Mouse (Mus musculus) forebrain, embryonic 10.5 days (tissue): ENCODE data around the gene Nacc2. TPM values are rescaled to one million over a fixed set of nuclear protein-coding genes. Genes with fewer than 3 reads are reported as not detected.
A peak's percentile ranks its signal among the peaks of the same experiment; 100 is the strongest.

Source experiments
- DNase-seq: peaks from one replicate; pipeline ENCODE4 v3.0.0-alpha.2; 2017; ENCODE audit warnings: low spot score; ENCODE audit errors: extremely low spot score
- H3K27ac ChIP-seq: fragments of 300-500 bp; sonication (generic); 2 replicates; pipeline ENCODE4 v1.5.1; 2016; ENCODE audit warnings: mild to moderate bottlenecking
- H3K27me3 ChIP-seq: fragments of 300-500 bp; sonication (generic); 2 replicates; pipeline ENCODE4 v1.6.1; 2016; ENCODE audit warnings: mild to moderate bottlenecking; ENCODE audit not compliant: poor library complexity, severe bottlenecking
- H3K36me3 ChIP-seq: fragments of 300-500 bp; sonication (generic); replicated peaks from 2 replicates; pipeline ENCODE4 v1.6.1; 2016; ENCODE audit warnings: mild to moderate bottlenecking, moderate library complexity
- H3K4me1 ChIP-seq: fragments of 300-500 bp; sonication (generic); 2 replicates; pipeline ENCODE4 v1.6.1; 2016
- H3K4me3 ChIP-seq: fragments of 300-500 bp; sonication (generic); 2 replicates; pipeline ENCODE4 v1.5.1; 2016; ENCODE audit warnings: mild to moderate bottlenecking, moderate library complexity
- H3K9me3 ChIP-seq: fragments of 300-500 bp; sonication (generic); 2 replicates; pipeline ENCODE4 v1.6.1; 2016; ENCODE audit warnings: mild to moderate bottlenecking, moderate library complexity
- WGBS: fragments of 180-500 bp; shearing (Covaris S2); methylation state at CpG from one replicate; pipeline ENCODE4 v1.1.7; 2016; 5-methylcytosine and 5-hydroxymethylcytosine counted together
- polyA plus RNA-seq: library from polyadenylated mRNA; unstranded; fragments of >200 nt; fragmentation: Nextera tagmentation; extraction: Ambion mirVana; gene quantifications from 2 replicates; pipeline ENCODE4 v1.2.1, GENCODE M21; 2016

Gene Nacc2
- polyA plus RNA-seq, 1 experiment from 2014 or later = 5.8 TPM

DNA sequence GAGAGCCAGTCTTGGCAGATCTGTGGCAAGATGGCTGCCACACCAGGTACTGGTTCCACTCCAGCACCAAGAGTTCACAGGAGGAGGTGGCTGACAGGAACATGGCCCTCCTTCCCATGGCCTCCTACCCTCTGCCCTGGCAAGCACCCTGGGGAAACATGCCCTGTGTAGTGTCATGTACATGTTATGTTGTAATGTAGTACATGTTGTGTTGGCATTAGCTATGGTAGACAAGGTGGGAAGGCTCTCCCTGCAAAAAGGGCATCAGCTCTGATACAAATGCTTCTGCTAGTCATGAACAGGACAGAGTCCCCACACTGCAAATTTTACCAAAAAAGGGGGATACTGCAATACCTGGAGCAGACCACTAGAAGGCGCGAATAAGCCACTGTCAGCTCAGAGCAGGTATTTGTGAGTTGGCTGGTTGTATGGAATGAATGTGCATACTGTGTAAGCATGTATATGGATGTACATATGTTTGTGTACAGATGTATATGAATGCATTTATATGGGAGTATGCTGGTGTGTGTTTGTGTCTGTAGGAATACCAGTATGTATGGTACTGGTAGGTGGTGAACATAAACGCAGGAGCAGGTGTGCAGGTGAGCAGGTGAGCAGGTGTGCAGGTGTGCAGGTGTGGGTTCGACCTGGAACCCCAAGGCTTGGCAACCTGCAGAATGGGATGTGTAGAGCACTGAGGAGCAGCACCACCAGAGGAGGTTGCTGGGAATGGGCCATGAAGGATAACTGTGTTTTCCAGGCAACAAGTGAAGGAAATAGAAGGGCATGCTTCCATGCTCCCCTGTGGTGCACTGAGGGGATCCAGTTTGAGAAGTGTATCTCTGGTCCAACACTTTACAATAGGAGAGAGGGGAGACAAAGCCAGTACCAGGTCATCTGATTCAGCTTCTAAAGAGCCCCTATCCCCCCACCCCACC lies 98.6 kb downstream of the Nacc2 start:
- peaks cover 20% of the 10 kb centered on the region for H3K4me1 ChIP-seq
- no peak overlapping the region for H3K4me3 ChIP-seq
- no peaks in the 10 kb centered on the region for H3K9me3 ChIP-seq
- no peak overlapping the region for H3K27ac ChIP-seq
- 32% methylated on average over 4 of the region's 4 CpGs for WGBS
- H3K27me3 ChIP-seq = no peaks in the 10 kb centered on the region
- no peaks in the 10 kb centered on the region for H3K36me3 ChIP-seq
- peak; percentile 34 for DNase-seq

DNA sequence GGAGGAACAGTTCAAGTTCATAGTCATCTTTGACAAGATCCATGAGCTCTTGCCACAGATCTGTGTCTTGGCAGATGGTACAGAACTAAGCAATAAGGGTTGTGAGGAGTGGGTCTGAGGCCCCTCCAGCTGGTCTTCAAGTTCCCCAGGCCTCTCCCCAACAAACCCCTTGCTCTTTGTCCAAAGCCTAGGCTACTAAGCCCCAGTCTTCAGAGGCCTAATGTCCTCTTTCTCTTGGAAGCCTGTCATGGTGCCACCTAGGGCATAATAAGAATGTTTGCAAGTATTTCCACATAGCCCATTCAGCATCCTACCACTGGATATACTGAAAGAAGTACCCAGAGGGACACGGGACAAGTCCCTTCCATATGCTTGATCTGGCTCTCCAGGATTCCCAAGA lies 100.4 kb downstream of the Nacc2 start:
- no peaks in the 10 kb centered on the region for H3K27me3 ChIP-seq
- no peak overlapping the region for H3K4me3 ChIP-seq
- peaks cover 20% of the 10 kb centered on the region for H3K4me1 ChIP-seq
- WGBS = 83% methylated on average over 1 of the region's 1 CpGs
- no peak overlapping the region for H3K27ac ChIP-seq
- no peak for DNase-seq
- no peaks in the 10 kb centered on the region for H3K36me3 ChIP-seq
- H3K9me3 ChIP-seq = no peaks in the 10 kb centered on the region

DNA sequence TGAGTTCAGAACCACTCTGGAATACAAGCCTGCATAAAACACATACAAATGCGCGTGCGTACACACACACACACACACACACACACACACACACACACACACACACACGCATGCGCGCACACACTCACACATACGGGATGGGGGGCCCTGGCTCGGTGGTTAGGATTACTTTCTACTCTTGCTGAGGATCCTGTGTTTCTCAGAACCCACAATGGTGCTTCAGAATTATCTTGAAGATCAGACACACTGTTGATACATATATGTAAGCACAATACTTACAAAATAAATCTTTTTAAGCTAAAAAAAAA lies 100.8 kb downstream of the Nacc2 start:
- H3K4me1 ChIP-seq = peaks cover 20% of the 10 kb centered on the region
- no peaks in the 10 kb centered on the region for H3K9me3 ChIP-seq
- 83% methylated on average over 8 of the region's 8 CpGs for WGBS
- H3K27me3 ChIP-seq = no peaks in the 10 kb centered on the region
- no peak for DNase-seq
- H3K4me3 ChIP-seq = peak overlapping the region; percentile 85
- H3K36me3 ChIP-seq = no peaks in the 10 kb centered on the region
- H3K27ac ChIP-seq = peak overlapping the region; percentile 86

GRCm38 (mm10) chr2:26021561-26022257 lies 101.3 kb downstream of the Nacc2 start, which contains the start of gene Ubac1:
Gene Ubac1 (minus strand): TSS chr2:26021747.
- no peaks in the 10 kb centered on the region for H3K9me3 ChIP-seq
- WGBS = 7% methylated on average over 50 of the region's 50 CpGs
- H3K27ac ChIP-seq = peak within 1 kb of the TSS; percentile 86
- no peaks in the 10 kb centered on the region for H3K27me3 ChIP-seq
- no peaks in the 10 kb centered on the region for H3K36me3 ChIP-seq
- H3K4me3 ChIP-seq = peak within 1 kb of the TSS; percentile 85
- DNase-seq = peak; percentile 92
- peaks cover 20% of the 10 kb centered on the region for H3K4me1 ChIP-seq

DNA sequence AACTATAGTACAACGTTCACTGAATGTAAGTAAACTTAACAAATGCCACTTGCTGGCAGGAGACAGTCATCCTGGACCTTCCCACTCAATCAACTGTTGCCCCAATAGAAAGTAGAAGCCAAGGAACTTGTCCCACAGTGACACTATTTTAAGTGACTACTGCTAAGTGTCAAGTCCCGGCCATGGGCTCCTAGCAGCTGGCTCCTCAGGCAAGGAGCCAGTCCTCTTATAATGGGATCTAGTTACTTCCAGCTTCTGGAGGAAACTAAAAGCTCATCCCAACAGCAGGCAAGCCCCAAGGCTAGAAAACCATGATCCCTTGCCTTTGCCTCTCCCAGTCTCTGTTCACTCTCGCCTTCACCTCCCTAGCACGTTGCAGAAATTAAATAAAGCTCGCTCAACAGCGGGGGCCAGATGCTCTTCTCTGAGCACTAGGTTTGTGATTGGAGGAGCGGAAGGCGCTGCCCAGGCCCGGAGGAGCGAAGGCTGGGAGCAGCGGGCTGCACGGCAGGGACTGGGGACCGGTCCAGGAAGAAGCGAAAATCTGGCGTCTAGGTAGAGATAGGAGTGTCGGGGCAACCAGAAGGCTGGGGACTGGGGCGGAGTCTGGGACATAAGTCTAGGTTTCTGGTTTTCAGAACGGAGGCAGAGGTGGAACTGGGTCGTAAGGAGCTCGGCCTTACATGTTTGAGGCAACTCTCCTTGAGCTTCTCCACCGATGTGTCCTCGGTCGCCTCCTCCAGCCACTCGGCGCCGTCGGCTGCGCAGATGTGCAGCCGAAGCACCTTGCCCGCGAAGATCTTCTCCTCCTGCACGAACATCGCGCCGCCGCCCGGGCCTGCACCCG lies 102.1 kb downstream of the Nacc2 start:
- Histone ChIP-seq H3K4me3 (peak overlapping the region; percentile 85), H3K9me3 (no peaks in the 10 kb centered on the region), H3K4me1 (peaks cover 20% of the 10 kb centered on the region), H3K36me3 (peaks cover under 1% of the 10 kb centered on the region; the same call in 1 of the 2 replicates), H3K27me3 (no peaks in the 10 kb centered on the region), H3K27ac (peak overlapping the region; percentile 86)
- 3% methylated on average over 38 of the region's 38 CpGs for WGBS
- DNase-seq = peak; percentile 38

- H3K4me1 ChIP-seq = peaks cover 20% of the 10 kb centered on the region
- H3K27me3 ChIP-seq = no peaks in the 10 kb centered on the region
- peak overlapping the region; percentile 85 for H3K4me3 ChIP-seq
- H3K9me3 ChIP-seq = no peaks in the 10 kb centered on the region
- WGBS = 88% methylated on average over 3 of the region's 3 CpGs
- no peak overlapping the region for H3K27ac ChIP-seq
- H3K36me3 ChIP-seq = peaks cover 10% of the 10 kb centered on the region
- no peak for DNase-seq
Observed at GRCm38 (mm10) chr2:26019923-26020322, 103.1 kb downstream of the Nacc2 start.

DNA sequence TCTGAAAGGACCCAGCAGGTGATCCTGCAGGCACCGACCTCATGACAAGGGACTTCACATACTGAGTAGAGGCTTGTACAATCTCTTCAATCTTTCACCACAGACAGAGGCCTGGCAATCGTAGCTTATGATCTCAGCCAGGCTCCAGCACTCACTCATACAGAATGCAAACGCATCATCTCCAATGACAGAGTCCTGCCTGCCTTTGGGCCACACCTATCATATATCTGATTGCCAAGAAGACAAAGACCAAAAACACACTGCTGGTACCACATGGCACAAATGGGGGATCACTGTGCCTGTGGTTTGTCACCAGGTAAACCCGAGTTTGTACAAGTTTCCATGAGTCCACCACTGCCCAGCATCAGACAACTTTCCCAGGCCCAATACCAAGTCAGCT lies 105.7 kb downstream of the Nacc2 start:
- Histone ChIP-seq H3K4me1 (peaks cover 20% of the 10 kb centered on the region), H3K27me3 (no peaks in the 10 kb centered on the region), H3K9me3 (no peaks in the 10 kb centered on the region), H3K36me3 (peaks cover 36% of the 10 kb centered on the region), H3K4me3 (no peak overlapping the region), H3K27ac (no peak overlapping the region)
- DNase-seq = no peak
- WGBS = 80% methylated on average over 4 of the region's 4 CpGs

GRCm38 (mm10) chr2:26013674-26014073 lies 109.3 kb downstream of the Nacc2 start:
- DNase-seq = no peak
- H3K9me3 ChIP-seq = no peaks in the 10 kb centered on the region
- no peak overlapping the region for H3K27ac ChIP-seq
- H3K4me3 ChIP-seq = no peak overlapping the region
- 97% methylated on average over 3 of the region's 3 CpGs for WGBS
- H3K27me3 ChIP-seq = no peaks in the 10 kb centered on the region
- no peaks in the 10 kb centered on the region for H3K4me1 ChIP-seq
- H3K36me3 ChIP-seq = peaks cover 73% of the 10 kb centered on the region

DNA sequence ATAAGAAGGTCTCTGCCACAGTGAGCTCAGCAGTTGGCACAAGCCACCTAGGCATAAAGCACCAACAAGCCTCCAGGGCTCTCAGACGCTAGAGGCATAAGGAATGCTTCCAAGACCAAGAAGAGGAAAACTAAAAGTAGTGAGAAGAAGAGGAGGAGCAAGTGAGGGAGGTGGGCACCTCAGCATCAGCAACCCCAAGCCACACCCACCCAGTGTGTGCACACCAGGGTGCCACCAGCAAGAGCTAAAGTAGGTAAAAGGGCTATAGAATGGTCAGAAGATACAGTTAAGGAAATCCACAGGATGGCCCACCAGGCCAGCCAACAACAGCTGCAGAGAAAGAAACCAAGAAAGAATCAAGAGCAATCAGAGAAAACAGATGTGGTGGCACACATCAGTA lies 111.6 kb downstream of the Nacc2 start:
- H3K4me3 ChIP-seq = no peak overlapping the region
- no peak for DNase-seq
- H3K36me3 ChIP-seq = peaks cover 95% of the 10 kb centered on the region
- H3K27me3 ChIP-seq = no peaks in the 10 kb centered on the region
- no peaks in the 10 kb centered on the region for H3K4me1 ChIP-seq
- WGBS = 78% methylated on average over 1 of the region's 1 CpGs
- H3K9me3 ChIP-seq = no peaks in the 10 kb centered on the region
- H3K27ac ChIP-seq = no peak overlapping the region

Other genes with a start within 250 kb of the Nacc2 start
- gene Camsap1, start 139.9 kb downstream of the Nacc2 start, polyA plus RNA-seq = 24.5 and 28.9 TPM in 2 replicates
- gene Ubac1, start 101.5 kb downstream of the Nacc2 start, polyA plus RNA-seq = 85.3 and 86.2 TPM in 2 replicates
- gene Lhx3, start 85.1 kb upstream of the Nacc2 start, polyA plus RNA-seq = 0.22 and 0.29 TPM in 2 replicates
- 19.8 and 21.1 TPM in 2 replicates for gene Qsox2, start 114.3 kb upstream of the Nacc2 start, polyA plus RNA-seq
- gene Ccdc187, start 171.3 kb upstream of the Nacc2 start, polyA plus RNA-seq = 0.05 and 0.07 TPM in 2 replicates
- gene Gpsm1, start 192.3 kb upstream of the Nacc2 start, polyA plus RNA-seq = 77.9 and 78.0 TPM in 2 replicates
- gene Dnlz, start 228.9 kb upstream of the Nacc2 start, polyA plus RNA-seq = 33.8 and 37.2 TPM in 2 replicates
- 1.00 and 1.2 TPM in 2 replicates for gene Card9, start 237.7 kb upstream of the Nacc2 start, polyA plus RNA-seq